Mouse (Mus musculus) G1E (cell line): ENCODE results near the gene Pkd2.

ENCODE experiments used
- CTCF ChIP-seq: IDR thresholded peaks from 2 replicates; pipeline ENCODE4 v1.5.1; 2012; ENCODE audit warnings: low read depth, low read length, inconsistent platforms, mixed read lengths
- GATA1 ChIP-seq: IDR thresholded peaks from 2 replicates; pipeline ENCODE4 v1.6.1; 2012; ENCODE audit warnings: borderline replicate concordance, low read length, inconsistent platforms, mixed read lengths
- POLR2AphosphoS5 ChIP-seq: IDR thresholded peaks from 2 replicates; pipeline ENCODE4 v1.6.1; 2012; ENCODE audit warnings: low read depth, low read length, inconsistent platforms; ENCODE audit not compliant: insufficient replicate concordance
- TAL1 ChIP-seq: conservative IDR thresholded peaks from 2 replicates; pipeline ENCODE4 v1.6.1; 2012; ENCODE audit warnings: low read depth, low read length, inconsistent platforms, mixed read lengths

GRCm38 (mm10) chr5:104460456-104460838, 1.2 kb downstream of the Pkd2 start:
- TF ChIP-seq CTCF (no peak), POLR2AphosphoS5 (no peak), GATA1 (no peak), TAL1 (no peak)
